Mouse (Mus musculus): ENCODE data around the gene Sin3a.

The Sin3a gene

GRCm38 (mm10) chr9:57162496-57162895, 90.7 kb downstream of the Sin3a start:
- in situ Hi-C loops (cut with MboI, MseI), result no loop called here

- in situ Hi-C loops (cut with MboI, MseI), result no loop called here
These were observed 91.3 kb downstream of the Sin3a start for GRCm38 (mm10) chr9:57163137-57163536.

- in situ Hi-C loops (cut with MboI, MseI), result no loop called here
These were observed 94.3 kb downstream of the Sin3a start for GRCm38 (mm10) chr9:57166173-57166572.

- in situ Hi-C loops (cut with MboI, MseI), result no loop called here
These were observed 96.6 kb downstream of the Sin3a start for GRCm38 (mm10) chr9:57168411-57168810.
